Mouse (Mus musculus) hindbrain, embryonic 10.5 days (tissue): Measurements from ENCODE around the gene Mfsd4b4. TPM values are rescaled to one million over a fixed set of nuclear protein-coding genes. Genes with fewer than 3 reads are reported as not detected.

ENCODE experiments used
- DNase-seq: peaks from one replicate; pipeline ENCODE4 v3.0.0-alpha.2; 2017; ENCODE audit warnings: low spot score
- H3K27ac ChIP-seq: fragments of 300-500 bp; sonication (generic); 2 replicates; pipeline ENCODE4 v1.5.1; 2016; ENCODE audit warnings: mild to moderate bottlenecking, moderate library complexity
- H3K27me3 ChIP-seq: fragments of 300-500 bp; sonication (generic); 2 replicates; pipeline ENCODE4 v1.6.1; 2016; ENCODE audit warnings: mild to moderate bottlenecking; ENCODE audit not compliant: poor library complexity, insufficient read depth, severe bottlenecking
- H3K36me3 ChIP-seq: fragments of 300-500 bp; sonication (generic); 2 replicates; pipeline ENCODE4 v1.6.1; 2016; ENCODE audit warnings: mild to moderate bottlenecking, moderate library complexity
- H3K4me1 ChIP-seq: fragments of 300-500 bp; sonication (generic); replicated peaks from 2 replicates; pipeline ENCODE4 v1.6.1; 2016; ENCODE audit warnings: mild to moderate bottlenecking
- H3K4me3 ChIP-seq: fragments of 300-500 bp; sonication (generic); 2 replicates; pipeline ENCODE4 v1.5.1; 2016; ENCODE audit warnings: mild to moderate bottlenecking, moderate library complexity
- H3K9me3 ChIP-seq: fragments of 300-500 bp; sonication (generic); 2 replicates; pipeline ENCODE4 v1.6.1; 2016; ENCODE audit warnings: mild to moderate bottlenecking, moderate library complexity
- WGBS: fragments of 180-500 bp; shearing (Covaris S2); methylation state at CpG from one replicate; pipeline ENCODE4 v1.1.7; 2016; 5-methylcytosine and 5-hydroxymethylcytosine counted together
- polyA plus RNA-seq: library from polyadenylated mRNA; unstranded; fragments of >200 nt; fragmentation: Nextera tagmentation; extraction: Ambion mirVana; gene quantifications from 2 replicates; pipeline ENCODE4 v1.2.1, GENCODE M21; 2016

The Mfsd4b4 gene
- polyA plus RNA-seq, 1 experiment from 2014 or later = 2.8 TPM

DNA sequence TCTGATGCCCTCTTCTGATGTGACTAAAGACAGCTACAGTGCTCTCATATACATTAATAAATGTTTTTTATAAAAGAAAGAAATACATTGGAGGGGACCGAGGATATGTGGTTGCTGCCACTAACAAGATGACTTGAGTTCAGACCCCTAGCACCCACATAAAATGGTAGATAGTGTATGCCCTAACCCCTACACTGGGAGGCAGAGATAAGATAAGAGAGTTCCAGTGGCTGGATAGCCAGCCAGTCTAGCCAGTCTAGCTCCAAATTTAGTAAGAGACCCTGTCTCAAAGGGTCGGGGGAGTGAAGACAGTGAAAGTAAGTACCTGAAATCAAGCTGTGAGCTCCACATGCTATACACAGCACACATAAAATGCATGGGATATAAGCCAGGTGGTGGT, 33.5 kb downstream of the Mfsd4b4 start:
- Histone ChIP-seq H3K4me1 (no peaks in the 10 kb centered on the region), H3K27ac (no peak overlapping the region), H3K9me3 (no peaks in the 10 kb centered on the region), H3K27me3 (no peaks in the 10 kb centered on the region), H3K36me3 (peaks cover 71% of the 10 kb centered on the region), H3K4me3 (no peak overlapping the region)
- no peak for DNase-seq
- 90% methylated on average over 2 of the region's 2 CpGs for WGBS

DNA sequence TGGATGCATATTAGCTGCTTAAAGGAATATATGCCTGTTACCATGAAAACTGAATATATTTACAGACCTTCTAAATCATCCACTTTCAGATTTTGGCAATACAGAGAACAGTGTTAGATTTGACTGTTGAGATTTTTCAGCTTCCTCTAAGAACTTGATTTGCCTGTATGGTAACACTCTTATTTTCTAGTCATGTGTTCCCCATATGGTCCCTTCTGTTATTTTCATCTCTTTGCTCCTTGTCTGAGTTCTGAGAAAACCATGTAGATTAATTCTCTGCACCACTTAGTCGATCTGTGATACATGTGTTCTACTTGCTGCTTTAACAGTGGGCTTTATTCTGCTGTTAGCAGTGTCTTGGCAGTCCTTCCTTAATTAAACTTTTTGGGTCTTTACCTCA, 56.4 kb downstream of the Mfsd4b4 start:
- Histone ChIP-seq H3K9me3 (no peaks in the 10 kb centered on the region), H3K27me3 (no peaks in the 10 kb centered on the region), H3K27ac (no peak overlapping the region), H3K36me3 (peaks cover 81% of the 10 kb centered on the region), H3K4me3 (no peak overlapping the region), H3K4me1 (no peaks in the 10 kb centered on the region)
- DNase-seq = no peak
- WGBS = 93% methylated on average over 1 of the region's 1 CpGs

Other genes starting within 250 kb of the Mfsd4b4 start
- gene Rev3l, start 167.1 kb downstream of the Mfsd4b4 start, polyA plus RNA-seq = 8.8 and 11.5 TPM in 2 replicates
- not detected in 2 replicates for gene Mfsd4b2, start 27.7 kb upstream of the Mfsd4b4 start, polyA plus RNA-seq
- gene Mfsd4b3, start 60.9 kb upstream of the Mfsd4b4 start, polyA plus RNA-seq = 0.16 TPM in 1 of 2 replicates, not detected in the other
- gene Mfsd4b5, start 87.4 kb upstream of the Mfsd4b4 start, polyA plus RNA-seq = not detected in 2 replicates
- not detected in 2 replicates for gene Mfsd4b1, start 126.0 kb upstream of the Mfsd4b4 start, polyA plus RNA-seq
- gene Slc16a10, start 243.0 kb upstream of the Mfsd4b4 start, polyA plus RNA-seq = 8.7 and 10.3 TPM in 2 replicates